Mouse (Mus musculus) ovary, postnatal 10 days (tissue): ENCODE measurements around the gene Tulp2.
"Not testable (repeated sequence)": the region's sequence is repeated elsewhere in the genome, so short reads cannot be mapped to it uniquely, and the experiment has no call there.

Experiments
- DNase-seq: peaks from one replicate; pipeline ENCODE4 v3.0.0; 2022; ENCODE audit warnings: low spot score

Gene Tulp2

GRCm38 (mm10) chr7:45522957-45523676 lies 41.4 kb downstream of the Tulp2 start:
- DNase-seq, result no peak

GRCm38 (mm10) chr7:45523678-45524170 lies 42.0 kb downstream of the Tulp2 start:
- DNase-seq, result no peak

GRCm38 (mm10) chr7:45524841-45525621 lies 43.4 kb downstream of the Tulp2 start:
- no peak for DNase-seq

- peak; percentile 97 for DNase-seq
Observed at GRCm38 (mm10) chr7:45525809-45526473, 44.3 kb downstream of the Tulp2 start, which contains the start of the genes Ppp1r15a and Plekha4. Gene Ppp1r15a, minus strand, starts transcription at chr7:45526268. Gene Plekha4, plus strand, starts transcription at chr7:45526330.

- DNase-seq, result no peak
Observed at GRCm38 (mm10) chr7:45526474-45527120, 44.9 kb downstream of the Tulp2 start.

- not testable (repeated sequence) for DNase-seq
Observed at GRCm38 (mm10) chr7:45527169-45527568, 45.5 kb downstream of the Tulp2 start.

GRCm38 (mm10) chr7:45529461-45529860 lies 47.8 kb downstream of the Tulp2 start:
- no peak for DNase-seq

GRCm38 (mm10) chr7:45530643-45531042 lies 49.0 kb downstream of the Tulp2 start:
- DNase-seq, result no peak

- no peak for DNase-seq
Observed at GRCm38 (mm10) chr7:45535676-45536075, 54.0 kb downstream of the Tulp2 start.

- no peak for DNase-seq
Observed at GRCm38 (mm10) chr7:45537602-45538001, 55.9 kb downstream of the Tulp2 start.

GRCm38 (mm10) chr7:45538163-45539041 lies 56.7 kb downstream of the Tulp2 start:
- DNase-seq, result no peak

GRCm38 (mm10) chr7:45539095-45539494 lies 57.4 kb downstream of the Tulp2 start:
- DNase-seq, result no peak

- DNase-seq, result no peak
Observed at GRCm38 (mm10) chr7:45540213-45540612, 58.5 kb downstream of the Tulp2 start.

- DNase-seq, result no peak
Observed at GRCm38 (mm10) chr7:45544525-45544924, 62.8 kb downstream of the Tulp2 start.

- no peak for DNase-seq
Observed at GRCm38 (mm10) chr7:45549641-45550436, 68.2 kb downstream of the Tulp2 start.

GRCm38 (mm10) chr7:45550821-45551511 lies 69.3 kb downstream of the Tulp2 start:
- DNase-seq, result no peak

- no peak for DNase-seq
Observed at GRCm38 (mm10) chr7:45551512-45551883, 69.8 kb downstream of the Tulp2 start.

- no peak for DNase-seq
Observed at GRCm38 (mm10) chr7:45553519-45553918, 71.8 kb downstream of the Tulp2 start.

- DNase-seq, result no peak
Observed at GRCm38 (mm10) chr7:45553990-45554389, 72.3 kb downstream of the Tulp2 start.

- DNase-seq, result no peak
Observed at GRCm38 (mm10) chr7:45554744-45555143, 73.1 kb downstream of the Tulp2 start, which contains the start of gene Hsd17b14. Gene Hsd17b14, plus strand, starts transcription at chr7:45554893.
